Mouse (Mus musculus) heart, embryonic 15.5 days (tissue): ENCODE results near the gene Sptbn1. TPM values are rescaled to one million over a fixed set of nuclear protein-coding genes. Genes with fewer than 3 reads are reported as not detected.

Experiments
- ATAC-seq: fragments of 200-750 bp; cut with Nextera tagmentation; replicated peaks from 2 replicates; pipeline ENCODE4 v1.8.0; 2017; ENCODE audit warnings: low read depth, moderate TSS enrichment; ENCODE audit not compliant: insufficient number of reproducible peaks, insufficient read depth, low FRiP score
- H3K27ac ChIP-seq: fragments of 300-500 bp; sonication (generic); 2 replicates; pipeline ENCODE4 v1.5.1; 2015; ENCODE audit warnings: mild to moderate bottlenecking, inconsistent platforms
- H3K27me3 ChIP-seq: fragments of 300-500 bp; sonication (generic); 2 replicates; pipeline ENCODE4 v1.6.1; 2015; ENCODE audit warnings: inconsistent platforms
- H3K36me3 ChIP-seq: fragments of 300-500 bp; sonication (generic); 2 replicates; pipeline ENCODE4 v1.6.1; 2015; ENCODE audit warnings: mild to moderate bottlenecking, inconsistent platforms
- H3K4me1 ChIP-seq: fragments of 300-500 bp; sonication (generic); replicated peaks from 2 replicates; pipeline ENCODE4 v1.6.1; 2015; ENCODE audit warnings: inconsistent platforms
- H3K4me2 ChIP-seq: fragments of 300-500 bp; sonication (generic); 2 replicates; pipeline ENCODE4 v1.6.1; 2015; ENCODE audit warnings: inconsistent platforms, mild to moderate bottlenecking, moderate library complexity
- H3K4me3 ChIP-seq: fragments of 300-500 bp; sonication (generic); 2 replicates; pipeline ENCODE4 v1.5.1; 2015; ENCODE audit warnings: mild to moderate bottlenecking, inconsistent platforms
- H3K9ac ChIP-seq: fragments of 300-500 bp; sonication (generic); 2 replicates; pipeline ENCODE4 v1.6.1; 2015; ENCODE audit warnings: mild to moderate bottlenecking, inconsistent platforms
- H3K9me3 ChIP-seq: fragments of 300-500 bp; sonication (generic); replicated peaks from 2 replicates; pipeline ENCODE4 v1.6.1; 2016; ENCODE audit warnings: inconsistent platforms
- WGBS: fragments of 180-500 bp; shearing (Covaris S2); methylation state at CpG from one replicate; pipeline ENCODE4 v1.1.7; 2015; ENCODE audit warnings: mixed read lengths; 5-methylcytosine and 5-hydroxymethylcytosine counted together
- polyA plus RNA-seq: library from polyadenylated mRNA; unstranded; fragments of >200 nt; fragmentation: Nextera tagmentation; extraction: Ambion mirVana; gene quantifications from 2 replicates; pipeline ENCODE4 v1.2.1, GENCODE M21; 2015

The Sptbn1 gene
- polyA plus RNA-seq, 1 experiment from 2014 or later = 159 TPM

GRCm38 (mm10) chr11:30211141-30211540 lies 56.8 kb downstream of the Sptbn1 start:
- 33% methylated on average over 3 of the region's 3 CpGs for WGBS
- H3K4me1 ChIP-seq = peaks cover 46% of the 10 kb centered on the region
- H3K4me3 ChIP-seq = no peak overlapping the region
- H3K27ac ChIP-seq = peak overlapping the region; percentile 57; the same call in 1 of the 2 replicates
- H3K4me2 ChIP-seq = no peak overlapping the region
- no peak for ATAC-seq
- H3K9me3 ChIP-seq = no peaks in the 10 kb centered on the region
- no peaks in the 10 kb centered on the region for H3K27me3 ChIP-seq
- H3K9ac ChIP-seq = no peak overlapping the region
- peaks cover 10% of the 10 kb centered on the region; the same call in 1 of the 2 replicates for H3K36me3 ChIP-seq

GRCm38 (mm10) chr11:30210100-30210811 lies 57.7 kb downstream of the Sptbn1 start:
- Histone ChIP-seq H3K9me3 (no peaks in the 10 kb centered on the region), H3K36me3 (0 out of 2 replicates have a peak, but pooled peaks cover 8% of the 10 kb centered on the region), H3K27ac (peak overlapping the region; percentile 57), H3K4me3 (no peak overlapping the region), H3K9ac (no peak overlapping the region), H3K4me2 (no peak overlapping the region), H3K4me1 (peaks cover 48% of the 10 kb centered on the region), H3K27me3 (no peaks in the 10 kb centered on the region)
- no peak for ATAC-seq
- WGBS = 75% methylated on average over 6 of the region's 6 CpGs

- Histone ChIP-seq H3K4me3 (no peak overlapping the region), H3K27me3 (no peaks in the 10 kb centered on the region), H3K36me3 (0 out of 2 replicates have a peak, but pooled peaks cover under 1% of the 10 kb centered on the region), H3K9me3 (no peaks in the 10 kb centered on the region), H3K27ac (peak overlapping the region; percentile 53), H3K9ac (no peak overlapping the region), H3K4me1 (peaks cover 49% of the 10 kb centered on the region), H3K4me2 (no peak overlapping the region)
- 50% methylated on average over 4 of the region's 4 CpGs for WGBS
- ATAC-seq = no peak; the same call in 1 of the 2 replicates
These were observed 58.5 kb downstream of the Sptbn1 start for GRCm38 (mm10) chr11:30209495-30209894.

GRCm38 (mm10) chr11:30204398-30204797 lies 63.6 kb downstream of the Sptbn1 start:
- Histone ChIP-seq H3K4me3 (no peak overlapping the region), H3K9ac (no peak overlapping the region), H3K9me3 (no peaks in the 10 kb centered on the region), H3K4me1 (peaks cover 34% of the 10 kb centered on the region), H3K36me3 (peaks cover 14% of the 10 kb centered on the region), H3K27ac (no peak overlapping the region), H3K27me3 (no peaks in the 10 kb centered on the region), H3K4me2 (no peak overlapping the region)
- no peak for ATAC-seq

- Histone ChIP-seq H3K4me3 (no peak overlapping the region), H3K36me3 (peaks cover 14% of the 10 kb centered on the region), H3K4me1 (peaks cover 62% of the 10 kb centered on the region), H3K27me3 (no peaks in the 10 kb centered on the region), H3K4me2 (no peak overlapping the region), H3K9ac (no peak overlapping the region), H3K9me3 (no peaks in the 10 kb centered on the region), H3K27ac (no peak overlapping the region)
- no peak for ATAC-seq
These were observed 67.6 kb downstream of the Sptbn1 start for GRCm38 (mm10) chr11:30200391-30200790.

GRCm38 (mm10) chr11:30198091-30198675 lies 69.8 kb downstream of the Sptbn1 start:
- Histone ChIP-seq H3K4me3 (peak overlapping the region; percentile 55), H3K4me1 (peaks cover 64% of the 10 kb centered on the region), H3K9ac (peak overlapping the region; percentile 57), H3K36me3 (peaks cover 14% of the 10 kb centered on the region), H3K9me3 (no peaks in the 10 kb centered on the region), H3K4me2 (peak overlapping the region; percentile 81), H3K27ac (peak overlapping the region; percentile 87), H3K27me3 (no peaks in the 10 kb centered on the region)
- WGBS = under 1% methylated on average over 34 of the region's 34 CpGs
- peak; percentile 80 for ATAC-seq

- Histone ChIP-seq H3K9ac (peak overlapping the region; percentile 57), H3K4me1 (peaks cover 66% of the 10 kb centered on the region), H3K9me3 (no peaks in the 10 kb centered on the region), H3K4me3 (peak overlapping the region; percentile 55), H3K4me2 (peak overlapping the region; percentile 81), H3K27me3 (no peaks in the 10 kb centered on the region), H3K27ac (peak overlapping the region; percentile 87), H3K36me3 (peaks cover 8% of the 10 kb centered on the region)
- ATAC-seq = peak; percentile 66
- 6% methylated on average over 21 of the region's 21 CpGs for WGBS
These were observed 70.3 kb downstream of the Sptbn1 start for GRCm38 (mm10) chr11:30197564-30198090.

GRCm38 (mm10) chr11:30196368-30197070 lies 71.5 kb downstream of the Sptbn1 start:
- no peak overlapping the region for H3K9ac ChIP-seq
- no peaks in the 10 kb centered on the region for H3K9me3 ChIP-seq
- H3K4me1 ChIP-seq = peaks cover 74% of the 10 kb centered on the region
- WGBS = 51% methylated on average over 4 of the region's 4 CpGs
- H3K27ac ChIP-seq = peak overlapping the region; percentile 87; the same call in 1 of the 2 replicates
- ATAC-seq = no peak
- no peaks in the 10 kb centered on the region for H3K27me3 ChIP-seq
- peak overlapping the region; percentile 81 for H3K4me2 ChIP-seq
- H3K4me3 ChIP-seq = peak overlapping the region; percentile 55
- H3K36me3 ChIP-seq = no peaks in the 10 kb centered on the region

- no peak overlapping the region for H3K9ac ChIP-seq
- peak overlapping the region; percentile 55 for H3K4me3 ChIP-seq
These were observed 72.2 kb downstream of the Sptbn1 start for GRCm38 (mm10) chr11:30195756-30196155.

GRCm38 (mm10) chr11:30194800-30195199 lies 73.2 kb downstream of the Sptbn1 start:
- no peak for ATAC-seq
- Histone ChIP-seq H3K27me3 (no peaks in the 10 kb centered on the region), H3K9ac (no peak overlapping the region), H3K36me3 (no peaks in the 10 kb centered on the region), H3K4me2 (no peak overlapping the region), H3K4me3 (no peak overlapping the region), H3K9me3 (no peaks in the 10 kb centered on the region), H3K4me1 (peaks cover 70% of the 10 kb centered on the region), H3K27ac (no peak overlapping the region)
- WGBS = 64% methylated on average over 1 of the region's 1 CpGs

More at GRCm38 (mm10) chr11:30195756-30196155, 72.2 kb downstream of the Sptbn1 start:
- Histone ChIP-seq H3K36me3 (no peaks in the 10 kb centered on the region), H3K9me3 (no peaks in the 10 kb centered on the region), H3K4me1 (peaks cover 75% of the 10 kb centered on the region), H3K4me2 (peak overlapping the region; percentile 81; the same call in 1 of the 2 replicates), H3K27me3 (no peaks in the 10 kb centered on the region), H3K27ac (no peak overlapping the region)
- 62% methylated on average over 3 of the region's 3 CpGs for WGBS
- no peak for ATAC-seq

GRCm38 (mm10) chr11:30190959-30191358 lies 77.0 kb downstream of the Sptbn1 start:
- Histone ChIP-seq H3K9me3 (no peaks in the 10 kb centered on the region), H3K4me1 (peaks cover 47% of the 10 kb centered on the region)
- no peak for ATAC-seq

More at GRCm38 (mm10) chr11:30190959-30191358, 77.0 kb downstream of the Sptbn1 start:
- H3K27ac ChIP-seq = no peak overlapping the region
- 79% methylated on average over 4 of the region's 4 CpGs for WGBS
- no peaks in the 10 kb centered on the region; the same call in 1 of the 2 replicates for H3K36me3 ChIP-seq
- no peak overlapping the region for H3K4me2 ChIP-seq
- H3K27me3 ChIP-seq = no peaks in the 10 kb centered on the region
- H3K4me3 ChIP-seq = no peak overlapping the region
- no peak overlapping the region for H3K9ac ChIP-seq
